Mouse (Mus musculus): ENCODE results near the gene Cmah. TPM values are rescaled to one million over a fixed set of nuclear protein-coding genes. Genes with fewer than 3 reads are reported as not detected.

The Cmah gene
- polyA plus RNA-seq, 1 experiment: 0.34 TPM

DNA sequence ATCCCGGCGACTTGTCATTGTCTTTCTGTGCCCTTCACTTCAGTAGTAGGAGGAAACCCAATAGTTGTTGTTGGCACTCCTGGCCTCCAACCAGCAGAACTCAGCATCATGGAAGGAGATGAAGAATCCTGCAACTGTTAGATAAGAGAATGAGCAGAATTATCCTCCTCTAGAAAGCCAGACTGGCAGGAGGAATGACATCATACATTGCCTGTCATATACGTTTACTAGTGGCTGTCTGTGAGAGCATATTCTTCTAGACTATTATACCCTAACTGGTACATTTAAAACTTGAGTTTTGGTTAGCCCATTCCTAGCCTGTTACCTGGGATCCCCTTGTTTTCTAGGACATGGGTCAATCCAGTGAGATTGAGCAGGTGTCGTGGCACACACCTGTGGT, 9.6 kb downstream of the Cmah start:
- no peak overlapping the region for H3K4me2 ChIP-seq (ENCODE audit: low read depth)
- H3K79me2 ChIP-seq (ENCODE audit: control insufficient read depth, insufficient read depth): no peaks in the 10 kb centered on the region
- no peak overlapping the region for H3ac ChIP-seq (ENCODE audit: control insufficient read depth, insufficient read length)
- TF ChIP-seq USF1 (IDR thresholded peaks at IDR 0.05; ENCODE audit: low read depth): no peak
- TF ChIP-seq REST (IDR thresholded peaks at IDR 0.05; ENCODE audit: insufficient read depth, insufficient read length): no peak
- TF ChIP-seq POLR2AphosphoS2 (IDR thresholded peaks at IDR 0.05; ENCODE audit: insufficient read length, low read depth): no peak
- no peak for TF ChIP-seq E2F4 (IDR thresholded peaks at IDR 0.05; ENCODE audit: insufficient read depth)
- no peak for TF ChIP-seq TCF12 (IDR thresholded peaks at IDR 0.05; ENCODE audit: insufficient read depth, poor library complexity, severe bottlenecking)
- TF ChIP-seq SRF (IDR thresholded peaks at IDR 0.05; ENCODE audit: control insufficient read depth, insufficient read length, low read depth): no peak
- TF ChIP-seq POLR2A (IDR thresholded peaks at IDR 0.05; ENCODE audit: insufficient read length, low read depth): no peak
- TF ChIP-seq MYOD1 (IDR thresholded peaks at IDR 0.05; ENCODE audit: control insufficient read depth in 1 of 3, insufficient read length in 2 of 3, low read depth in 2 of 3): no peak
- no peak for TF ChIP-seq TCF3 (IDR thresholded peaks at IDR 0.05; ENCODE audit: insufficient read length, low read depth)
- no peak for TF ChIP-seq MYOG (IDR thresholded peaks at IDR 0.05; ENCODE audit: control insufficient read depth in 1 of 3, insufficient read depth in 1 of 3, insufficient read length in 2 of 3, low read depth in 2 of 3)
- TF ChIP-seq MAX (IDR thresholded peaks at IDR 0.05; ENCODE audit: low read depth): no peak
- TF ChIP-seq CEBPB (IDR thresholded peaks at IDR 0.05; ENCODE audit: insufficient read depth, poor library complexity, severe bottlenecking): no peak
- H3K27me3 ChIP-seq (ENCODE audit: control insufficient read depth, insufficient read depth, insufficient read length): peaks cover 4% of the 10 kb centered on the region
- no peaks in the 10 kb centered on the region for H3K36me3 ChIP-seq (ENCODE audit: control insufficient read depth, insufficient read depth)
- H3K4me3 ChIP-seq: no peak overlapping the region

DNA sequence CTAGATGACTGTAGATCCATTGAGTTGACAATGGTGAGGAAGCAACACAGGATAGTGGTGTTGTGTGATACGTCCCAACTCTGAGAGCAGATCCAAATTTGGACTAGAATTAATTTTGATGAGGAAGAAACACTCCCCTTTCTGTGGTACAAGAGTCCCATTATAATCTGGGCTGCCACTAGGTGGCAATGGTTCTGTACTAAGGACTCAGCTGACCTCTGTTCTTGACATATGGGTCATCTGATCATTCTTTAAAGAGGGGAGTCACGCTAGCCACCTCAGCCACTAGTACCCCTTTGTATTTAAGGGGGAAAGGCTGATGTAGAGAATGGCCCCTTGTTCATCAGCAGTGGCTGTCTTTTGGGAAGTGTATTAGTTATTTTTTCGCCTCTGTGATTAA, 10.7 kb downstream of the Cmah start:
- Histone ChIP-seq H3K4me2 (ENCODE audit: low read depth) (no peak overlapping the region), H3ac (ENCODE audit: control insufficient read depth, insufficient read length) (no peak overlapping the region), H3K27me3 (ENCODE audit: control insufficient read depth, insufficient read depth, insufficient read length) (no peaks in the 10 kb centered on the region), H3K36me3 (ENCODE audit: control insufficient read depth, insufficient read depth) (no peaks in the 10 kb centered on the region), H3K4me3 (no peak overlapping the region), H3K79me2 (ENCODE audit: control insufficient read depth, insufficient read depth) (no peaks in the 10 kb centered on the region)
- TF ChIP-seq SRF (IDR thresholded peaks at IDR 0.05; ENCODE audit: control insufficient read depth, insufficient read length, low read depth) (no peak), E2F4 (IDR thresholded peaks at IDR 0.05; ENCODE audit: insufficient read depth) (no peak), POLR2AphosphoS2 (IDR thresholded peaks at IDR 0.05; ENCODE audit: insufficient read length, low read depth) (no peak), MYOG (IDR thresholded peaks at IDR 0.05; ENCODE audit: control insufficient read depth in 1 of 3, insufficient read depth in 1 of 3, insufficient read length in 2 of 3, low read depth in 2 of 3) (no peak), TCF3 (IDR thresholded peaks at IDR 0.05; ENCODE audit: insufficient read length, low read depth) (no peak), MYOD1 (IDR thresholded peaks at IDR 0.05; ENCODE audit: control insufficient read depth in 1 of 3, insufficient read length in 2 of 3, low read depth in 2 of 3) (no peak), MAX (IDR thresholded peaks at IDR 0.05; ENCODE audit: low read depth) (no peak), POLR2A (IDR thresholded peaks at IDR 0.05; ENCODE audit: insufficient read length, low read depth) (no peak), TCF12 (IDR thresholded peaks at IDR 0.05; ENCODE audit: insufficient read depth, poor library complexity, severe bottlenecking) (no peak), REST (IDR thresholded peaks at IDR 0.05; ENCODE audit: insufficient read depth, insufficient read length) (no peak), CEBPB (IDR thresholded peaks at IDR 0.05; ENCODE audit: insufficient read depth, poor library complexity, severe bottlenecking) (no peak)

DNA sequence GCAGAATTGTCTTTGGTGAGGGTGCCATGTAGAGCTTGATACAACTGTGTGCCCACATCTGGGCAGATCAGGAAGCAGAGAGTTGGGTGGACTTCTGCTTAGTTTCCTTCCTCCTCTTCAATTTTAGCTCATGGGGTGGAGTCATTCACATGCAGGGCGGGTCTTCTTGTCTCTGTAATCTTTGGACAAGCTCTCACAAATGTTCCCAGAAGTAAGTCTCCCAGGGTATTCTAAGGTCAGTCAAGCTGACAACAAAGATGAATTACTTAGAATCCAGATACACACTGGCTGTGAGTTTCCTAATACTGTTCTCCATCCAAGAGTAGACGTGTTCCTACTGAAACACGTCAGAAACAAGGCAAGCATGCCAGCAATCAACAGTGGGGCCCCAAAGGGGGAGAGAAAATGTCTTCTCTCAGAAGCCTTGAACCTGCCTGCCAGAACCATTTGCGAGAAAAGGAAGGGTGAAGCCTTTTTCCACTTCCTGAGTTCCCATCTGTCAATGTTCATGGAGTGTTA, 11.2 kb downstream of the Cmah start:
- no peaks in the 10 kb centered on the region for H3K36me3 ChIP-seq (ENCODE audit: control insufficient read depth, insufficient read depth)
- no peaks in the 10 kb centered on the region for H3K79me2 ChIP-seq (ENCODE audit: control insufficient read depth, insufficient read depth)
- no peak overlapping the region for H3ac ChIP-seq (ENCODE audit: control insufficient read depth, insufficient read length)
- H3K27me3 ChIP-seq (ENCODE audit: control insufficient read depth, insufficient read depth, insufficient read length): no peaks in the 10 kb centered on the region
- H3K4me3 ChIP-seq: no peak overlapping the region
- H3K4me2 ChIP-seq (ENCODE audit: low read depth): no peak overlapping the region
- TF ChIP-seq MYOG (IDR thresholded peaks at IDR 0.05; ENCODE audit: control insufficient read depth in 1 of 3, insufficient read depth in 1 of 3, insufficient read length in 2 of 3, low read depth in 2 of 3): no peak
- TF ChIP-seq POLR2AphosphoS2 (IDR thresholded peaks at IDR 0.05; ENCODE audit: insufficient read length, low read depth): no peak

DNA sequence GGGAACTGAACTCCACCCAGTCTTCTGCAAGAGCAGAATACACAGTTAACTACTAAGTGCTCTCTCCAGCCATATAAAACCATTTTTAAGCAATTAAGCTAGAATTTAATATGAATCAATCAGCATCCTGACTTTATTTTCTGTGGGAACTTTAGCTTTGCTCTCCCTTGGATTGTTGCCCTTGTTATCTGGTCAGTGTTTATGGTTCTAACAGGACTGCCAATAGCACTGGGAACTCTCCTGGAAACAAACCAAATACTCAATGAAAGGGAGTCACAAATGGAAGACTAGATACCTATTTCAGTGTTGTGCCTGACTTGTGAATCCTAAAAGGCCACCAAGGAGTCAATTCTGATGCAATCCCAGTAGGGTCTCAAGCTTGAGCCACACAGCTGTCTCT, 12.7 kb downstream of the Cmah start:
- Histone ChIP-seq H3K27me3 (ENCODE audit: control insufficient read depth, insufficient read depth, insufficient read length) (no peaks in the 10 kb centered on the region), H3K4me2 (ENCODE audit: low read depth) (no peak overlapping the region), H3ac (ENCODE audit: control insufficient read depth, insufficient read length) (no peak overlapping the region), H3K4me3 (no peak overlapping the region), H3K36me3 (ENCODE audit: control insufficient read depth, insufficient read depth) (no peaks in the 10 kb centered on the region), H3K79me2 (ENCODE audit: control insufficient read depth, insufficient read depth) (no peaks in the 10 kb centered on the region)
- peak in 1 of 3 experiments; percentile 49 for TF ChIP-seq MYOG (IDR thresholded peaks at IDR 0.05; ENCODE audit: control insufficient read depth in 1 of 3, insufficient read depth in 1 of 3, insufficient read length in 2 of 3, low read depth in 2 of 3)
- TF ChIP-seq MAX (IDR thresholded peaks at IDR 0.05; ENCODE audit: low read depth): no peak

- H3K4me2 ChIP-seq (ENCODE audit: low read depth): no peak overlapping the region
- no peak for TF ChIP-seq POLR2A (IDR thresholded peaks at IDR 0.05; ENCODE audit: insufficient read length, low read depth)
- no peak for TF ChIP-seq TCF12 (IDR thresholded peaks at IDR 0.05; ENCODE audit: insufficient read depth, poor library complexity, severe bottlenecking)
- no peak for TF ChIP-seq TCF3 (IDR thresholded peaks at IDR 0.05; ENCODE audit: insufficient read length, low read depth)
- no peak for TF ChIP-seq MYOD1 (IDR thresholded peaks at IDR 0.05; ENCODE audit: control insufficient read depth in 1 of 3, insufficient read length in 2 of 3, low read depth in 2 of 3)
- no peak for TF ChIP-seq MYOG (IDR thresholded peaks at IDR 0.05; ENCODE audit: control insufficient read depth in 1 of 3, insufficient read depth in 1 of 3, insufficient read length in 2 of 3, low read depth in 2 of 3)
- TF ChIP-seq USF1 (IDR thresholded peaks at IDR 0.05; ENCODE audit: low read depth): no peak
- no peak for TF ChIP-seq CEBPB (IDR thresholded peaks at IDR 0.05; ENCODE audit: insufficient read depth, poor library complexity, severe bottlenecking)
- TF ChIP-seq MAX (IDR thresholded peaks at IDR 0.05; ENCODE audit: low read depth): no peak
- no peak for TF ChIP-seq SRF (IDR thresholded peaks at IDR 0.05; ENCODE audit: control insufficient read depth, insufficient read length, low read depth)
- TF ChIP-seq POLR2AphosphoS2 (IDR thresholded peaks at IDR 0.05; ENCODE audit: insufficient read length, low read depth): no peak
- no peak for TF ChIP-seq E2F4 (IDR thresholded peaks at IDR 0.05; ENCODE audit: insufficient read depth)
- no peak for TF ChIP-seq REST (IDR thresholded peaks at IDR 0.05; ENCODE audit: insufficient read depth, insufficient read length)
- no peak overlapping the region for H3ac ChIP-seq (ENCODE audit: control insufficient read depth, insufficient read length)
- H3K79me2 ChIP-seq (ENCODE audit: control insufficient read depth, insufficient read depth): no peaks in the 10 kb centered on the region
- no peak overlapping the region for H3K4me3 ChIP-seq
- no peaks in the 10 kb centered on the region for H3K36me3 ChIP-seq (ENCODE audit: control insufficient read depth, insufficient read depth)
- H3K27me3 ChIP-seq (ENCODE audit: control insufficient read depth, insufficient read depth, insufficient read length): no peaks in the 10 kb centered on the region
Observed at GRCm38 (mm10) chr13:24340462-24340861, 13.3 kb downstream of the Cmah start.

All from myocyte (in vitro differentiated cells).